Mouse (Mus musculus) hindbrain, postnatal 0 days (tissue): Measurements from ENCODE around the gene Psma6. TPM values are rescaled to one million over a fixed set of nuclear protein-coding genes. Genes with fewer than 3 reads are reported as not detected.

ENCODE experiments used
- ATAC-seq: fragments of 200-750 bp; cut with Nextera tagmentation; 2 replicates; pipeline ENCODE4 v1.8.0; 2017; ENCODE audit warnings: mild to moderate bottlenecking, moderate TSS enrichment, moderate library complexity
- DNase-seq: peaks from one replicate; pipeline ENCODE4 v3.0.0-alpha.2; 2015; ENCODE audit warnings: low spot score
- H3K27ac ChIP-seq: fragments of 300-500 bp; sonication (generic); 2 replicates; pipeline ENCODE4 v1.5.1; 2014; ENCODE audit warnings: mild to moderate bottlenecking
- H3K27me3 ChIP-seq: fragments of 300-500 bp; sonication (generic); 2 replicates; pipeline ENCODE4 v1.6.1; 2014; ENCODE audit warnings: low read length, mixed read lengths; ENCODE audit not compliant: insufficient read depth
- H3K36me3 ChIP-seq: fragments of 300-500 bp; sonication (generic); 2 replicates; pipeline ENCODE4 v1.6.1; 2014; ENCODE audit warnings: low read length, mixed read lengths; ENCODE audit not compliant: insufficient read depth
- H3K4me1 ChIP-seq: fragments of 300-500 bp; sonication (generic); 2 replicates; pipeline ENCODE4 v1.6.1; 2014; ENCODE audit warnings: antibody characterized with exemption, low read length, mixed read lengths; ENCODE audit not compliant: insufficient read depth
- H3K4me2 ChIP-seq: fragments of 300-500 bp; sonication (generic); 2 replicates; pipeline ENCODE4 v1.6.1; 2014; ENCODE audit warnings: low read depth, mild to moderate bottlenecking, low read length, moderate library complexity, mixed read lengths
- H3K4me3 ChIP-seq: fragments of 300-500 bp; sonication (generic); 2 replicates; pipeline ENCODE4 v1.5.1; 2014; ENCODE audit warnings: low read length
- H3K9ac ChIP-seq: fragments of 300-500 bp; sonication (generic); replicated peaks from 2 replicates; pipeline ENCODE4 v1.6.1; 2014; ENCODE audit warnings: mild to moderate bottlenecking, low read length, moderate library complexity, mixed read lengths
- H3K9me3 ChIP-seq: fragments of 300-500 bp; sonication (generic); 2 replicates; pipeline ENCODE4 v1.6.1; 2016; ENCODE audit warnings: low read length, mixed read lengths
- CTCF ChIP-seq: IDR thresholded peaks from 2 replicates; pipeline ENCODE4 v1.5.1; 2016; ENCODE audit warnings: antibody characterized with exemption, control low read depth, low read depth
- whole genome bisulfite sequencing: fragments of 180-500 bp; shearing (Covaris S2); extraction: QIAGEN DNeasy Blood & Tissue Kit; methylation state at CpG from one replicate; pipeline ENCODE4 v1.1.7; 2014; 5-methylcytosine and 5-hydroxymethylcytosine counted together
- polyA plus RNA-seq: library from polyadenylated mRNA; unstranded; fragments of >200 nt; fragmentation: Nextera tagmentation; extraction: Ambion mirVana; gene quantifications from 2 replicates; pipeline ENCODE4 v1.2.1, GENCODE M21; 2015
- total RNA-seq: library from RNA; depleted of rRNA; stranded (reverse); fragments of >200 nt; gene quantifications from 2 replicates; pipeline ENCODE4 v1.2.3, GENCODE M21; 2014

Psma6 gene
- total and polyA plus RNA-seq, 2 experiments from 2014 or later: 91.7 to 446 TPM

- WGBS: 57% methylated on average over 5 of the region's 5 CpGs
- DNase-seq: no peak
- Histone ChIP-seq H3K27me3 (no peaks in the 10 kb centered on the region), H3K36me3 (no peaks in the 10 kb centered on the region), H3K27ac (no peak overlapping the region; the same call in 1 of the 2 replicates), H3K4me1 (no peaks in the 10 kb centered on the region), H3K9me3 (no peaks in the 10 kb centered on the region), H3K4me2 (no peak overlapping the region), H3K4me3 (no peak overlapping the region), H3K9ac (no peak overlapping the region)
- TF ChIP-seq CTCF: no peak
- ATAC-seq: no peak
Measured at GRCm38 (mm10) chr12:55452839-55453238, 68.8 kb downstream of the Psma6 start.

GRCm38 (mm10) chr12:55453924-55454323 is 69.9 kb downstream of the Psma6 start:
- no peak for TF ChIP-seq CTCF
- H3K9me3 ChIP-seq: no peaks in the 10 kb centered on the region
- no peak for ATAC-seq

GRCm38 (mm10) chr12:55455206-55455605 is 71.2 kb downstream of the Psma6 start:
- TF ChIP-seq CTCF: no peak

More at GRCm38 (mm10) chr12:55453924-55454323, 69.9 kb downstream of the Psma6 start:
- Histone ChIP-seq H3K27me3 (no peaks in the 10 kb centered on the region), H3K27ac (no peak overlapping the region), H3K4me3 (no peak overlapping the region), H3K4me2 (no peak overlapping the region), H3K9ac (no peak overlapping the region), H3K4me1 (no peaks in the 10 kb centered on the region), H3K36me3 (no peaks in the 10 kb centered on the region)
- 59% methylated on average over 4 of the region's 4 CpGs for WGBS
- DNase-seq: no peak

GRCm38 (mm10) chr12:55456136-55456535 is 72.1 kb downstream of the Psma6 start:
- ATAC-seq: no peak
- H3K4me2 ChIP-seq: no peak overlapping the region
- H3K36me3 ChIP-seq: no peaks in the 10 kb centered on the region
- no peaks in the 10 kb centered on the region for H3K27me3 ChIP-seq
- H3K9ac ChIP-seq: no peak overlapping the region
- DNase-seq: no peak
- no peaks in the 10 kb centered on the region for H3K9me3 ChIP-seq
- 60% methylated on average over 3 of the region's 3 CpGs for WGBS
- TF ChIP-seq CTCF: no peak
- no peak overlapping the region for H3K27ac ChIP-seq
- no peak overlapping the region for H3K4me3 ChIP-seq
- H3K4me1 ChIP-seq: 0 out of 2 replicates have a peak, but pooled peaks cover under 1% of the 10 kb centered on the region

More at GRCm38 (mm10) chr12:55455206-55455605, 71.2 kb downstream of the Psma6 start:
- H3K4me1 ChIP-seq: no peaks in the 10 kb centered on the region
- DNase-seq: no peak
- H3K4me3 ChIP-seq: no peak overlapping the region
- ATAC-seq: no peak
- H3K27ac ChIP-seq: no peak overlapping the region
- H3K4me2 ChIP-seq: no peak overlapping the region
- H3K27me3 ChIP-seq: no peaks in the 10 kb centered on the region
- WGBS: 59% methylated on average over 9 of the region's 10 CpGs
- no peaks in the 10 kb centered on the region for H3K9me3 ChIP-seq
- H3K36me3 ChIP-seq: no peaks in the 10 kb centered on the region
- no peak overlapping the region for H3K9ac ChIP-seq

- WGBS: 81% methylated on average over 5 of the region's 5 CpGs
- Histone ChIP-seq H3K27me3 (no peaks in the 10 kb centered on the region), H3K9ac (no peak overlapping the region), H3K27ac (no peak overlapping the region), H3K4me2 (no peak overlapping the region), H3K9me3 (no peaks in the 10 kb centered on the region), H3K4me1 (0 out of 2 replicates have a peak, but pooled peaks cover 6% of the 10 kb centered on the region), H3K36me3 (no peaks in the 10 kb centered on the region), H3K4me3 (no peak overlapping the region)
- TF ChIP-seq CTCF: no peak
- DNase-seq (peak; percentile 39), ATAC-seq (no peak)
Measured at GRCm38 (mm10) chr12:55456893-55457292, 72.9 kb downstream of the Psma6 start.

- H3K4me3 ChIP-seq: no peak overlapping the region
- H3K9me3 ChIP-seq: no peaks in the 10 kb centered on the region
- no peak for TF ChIP-seq CTCF
- no peaks in the 10 kb centered on the region for H3K36me3 ChIP-seq
- H3K4me1 ChIP-seq: peaks cover 18% of the 10 kb centered on the region; the same call in 1 of the 2 replicates
- no peak overlapping the region for H3K27ac ChIP-seq
- no peak for DNase-seq
- H3K4me2 ChIP-seq: no peak overlapping the region
- no peak for ATAC-seq
- 76% methylated on average over 8 of the region's 8 CpGs for WGBS
- no peak overlapping the region for H3K9ac ChIP-seq
- H3K27me3 ChIP-seq: no peaks in the 10 kb centered on the region
Measured at GRCm38 (mm10) chr12:55459739-55460138, 75.7 kb downstream of the Psma6 start.

GRCm38 (mm10) chr12:55460900-55461299 is 76.9 kb downstream of the Psma6 start:
- DNase-seq: no peak
- 67% methylated on average over 4 of the region's 4 CpGs for WGBS
- no peak overlapping the region for H3K4me3 ChIP-seq
- no peak for TF ChIP-seq CTCF
- no peaks in the 10 kb centered on the region for H3K9me3 ChIP-seq
- peaks cover 28% of the 10 kb centered on the region for H3K4me1 ChIP-seq
- H3K4me2 ChIP-seq: no peak overlapping the region
- no peak overlapping the region for H3K9ac ChIP-seq
- no peak for ATAC-seq
- H3K27ac ChIP-seq: no peak overlapping the region
- no peaks in the 10 kb centered on the region for H3K27me3 ChIP-seq
- H3K36me3 ChIP-seq: no peaks in the 10 kb centered on the region
